Mouse (Mus musculus): ENCODE measurements around the gene Mlx. TPM values are rescaled to one million over a fixed set of nuclear protein-coding genes. Genes with fewer than 3 reads are reported as not detected.

Mlx gene
- total and polyA plus RNA-seq, 2 experiments from 2014 or later, result 68.0 to 82.4 TPM

DNA sequence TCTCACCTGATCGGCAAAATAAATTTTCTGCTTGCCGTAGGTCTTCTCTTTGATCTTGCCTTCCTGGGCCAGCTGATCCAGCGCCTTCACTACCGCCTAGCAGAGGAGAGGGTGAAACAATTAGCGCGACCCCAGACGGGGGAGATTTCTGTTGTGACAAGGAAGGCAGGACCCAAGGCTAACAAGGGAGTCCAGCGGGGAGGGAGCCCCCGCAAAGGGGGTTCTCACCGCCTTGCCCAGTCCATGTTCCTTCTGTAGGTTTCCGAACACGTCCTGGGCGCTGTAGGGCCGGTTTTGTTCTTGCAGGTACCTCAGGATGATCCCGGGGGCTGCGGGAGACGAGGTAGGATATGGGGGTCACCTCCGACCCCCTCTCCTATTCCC, 7.8 kb downstream of the Mlx start:
- DNase-seq (no peak), ATAC-seq (peak; percentile 21)
- 1% methylated on average over 18 of the region's 18 CpGs for WGBS
- H3K9ac ChIP-seq, result peak overlapping the region; percentile 57
- peak overlapping the region; percentile 56 for H3K4me3 ChIP-seq (ENCODE audit: low read depth, low read length)
- no peak for TF ChIP-seq CTCF (IDR thresholded peaks at IDR 0.05; ENCODE audit: low read depth)
- H3K27me3 ChIP-seq (ENCODE audit: insufficient read depth, low read length), result no peaks in the 10 kb centered on the region
- peak overlapping the region; percentile 79 for H3K4me2 ChIP-seq (ENCODE audit: low read depth)
- H3K9me3 ChIP-seq (ENCODE audit: low read length), result no peaks in the 10 kb centered on the region
- no peaks in the 10 kb centered on the region; the same call in 1 of the 2 replicates for H3K4me1 ChIP-seq (ENCODE audit: insufficient read depth)
- peaks cover 73% of the 10 kb centered on the region for H3K36me3 ChIP-seq (ENCODE audit: insufficient read depth)
- H3K27ac ChIP-seq (ENCODE audit: low read depth, low read length), result peak overlapping the region; percentile 81

DNA sequence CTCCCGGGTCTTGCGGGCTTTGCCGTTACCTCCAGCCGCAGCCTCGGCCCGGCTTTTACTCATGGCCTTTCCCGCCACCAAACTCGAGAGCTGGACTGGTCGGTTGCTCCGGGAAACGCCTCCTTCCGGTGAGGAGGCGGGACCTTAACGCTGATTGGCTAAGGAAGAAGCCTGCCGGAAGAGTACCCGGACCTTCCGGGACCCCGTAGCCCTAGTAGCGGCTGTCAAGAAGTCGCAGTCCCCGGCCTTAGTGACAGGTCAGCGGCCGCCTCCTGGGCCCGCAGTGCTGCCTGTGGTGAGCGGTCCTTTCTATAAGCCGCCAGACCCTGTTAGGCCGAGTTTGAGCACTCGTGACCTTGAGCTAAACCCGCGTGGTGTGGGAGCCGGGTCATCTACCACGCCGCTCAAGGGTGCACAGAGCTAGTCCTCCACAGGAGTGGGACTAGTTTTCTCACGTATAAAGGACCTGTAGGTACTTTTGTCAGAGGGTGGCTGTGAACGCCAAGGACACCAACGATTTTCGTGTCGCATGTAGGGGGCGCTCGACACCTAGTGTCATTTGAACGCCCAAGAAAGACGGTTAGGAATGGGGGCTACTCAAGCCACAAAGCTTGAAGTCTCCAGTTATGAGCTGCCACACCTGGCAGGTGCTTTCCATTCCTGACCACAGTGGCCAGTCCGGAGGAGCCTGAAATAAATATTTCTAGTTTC, 8.4 kb downstream of the Mlx start, which contains the start of gene Psmc3ip:
Gene Psmc3ip (minus strand): TSS at position 123 of the 711 bp plus-strand sequence.
- ATAC-seq, result peak; percentile 99
- peak within 1 kb of the TSS; percentile 81 for H3K27ac ChIP-seq (ENCODE audit: low read depth, low read length)
- peak; percentile 86 for TF ChIP-seq CTCF (IDR thresholded peaks at IDR 0.05; ENCODE audit: low read depth)
- H3K36me3 ChIP-seq (ENCODE audit: insufficient read depth), result peaks cover 73% of the 10 kb centered on the region
- H3K9ac ChIP-seq, result peak within 1 kb of the TSS; percentile 57
- H3K27me3 ChIP-seq (ENCODE audit: insufficient read depth, low read length), result no peaks in the 10 kb centered on the region
- H3K9me3 ChIP-seq (ENCODE audit: low read length), result no peaks in the 10 kb centered on the region
- DNase-seq, result peak; percentile 94
- no peaks in the 10 kb centered on the region; the same call in 1 of the 2 replicates for H3K4me1 ChIP-seq (ENCODE audit: insufficient read depth)
- peak within 1 kb of the TSS; percentile 79 for H3K4me2 ChIP-seq (ENCODE audit: low read depth)
- peak within 1 kb of the TSS; percentile 56 for H3K4me3 ChIP-seq (ENCODE audit: low read depth, low read length)
- WGBS, result under 1% methylated on average over 43 of the region's 43 CpGs

DNA sequence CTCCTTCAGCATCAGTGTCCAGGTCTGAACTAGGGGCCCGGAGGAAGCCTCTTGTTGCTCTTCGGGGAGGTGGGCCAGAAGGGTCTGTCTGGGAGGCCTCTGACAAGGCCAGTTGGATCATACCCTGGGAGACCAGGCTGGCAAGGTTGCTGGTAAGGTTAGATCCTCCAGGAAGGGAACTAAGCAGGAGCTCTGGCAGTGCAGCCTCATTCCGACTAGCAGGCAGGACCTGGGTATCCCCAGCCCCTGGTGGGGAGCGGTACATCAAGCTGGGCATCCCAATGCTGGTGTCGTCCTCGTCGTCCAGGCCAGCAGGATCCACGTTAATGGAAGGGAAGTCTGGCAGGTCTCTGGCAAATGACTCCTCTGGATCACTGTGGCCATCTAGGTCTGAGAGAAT, 11.2 kb downstream of the Mlx start:
- Histone ChIP-seq H3K4me3 (ENCODE audit: low read depth, low read length) (no peak overlapping the region), H3K9me3 (ENCODE audit: low read length) (no peaks in the 10 kb centered on the region), H3K27ac (ENCODE audit: low read depth, low read length) (no peak overlapping the region), H3K9ac (no peak overlapping the region), H3K27me3 (ENCODE audit: insufficient read depth, low read length) (no peaks in the 10 kb centered on the region), H3K4me1 (ENCODE audit: insufficient read depth) (no peaks in the 10 kb centered on the region; the same call in 1 of the 2 replicates), H3K36me3 (ENCODE audit: insufficient read depth) (peaks cover 73% of the 10 kb centered on the region), H3K4me2 (ENCODE audit: low read depth) (no peak overlapping the region)
- 92% methylated on average over 8 of the region's 8 CpGs for WGBS
- no peak for TF ChIP-seq CTCF (IDR thresholded peaks at IDR 0.05; ENCODE audit: low read depth)
- ATAC-seq (no peak), DNase-seq (no peak)

DNA sequence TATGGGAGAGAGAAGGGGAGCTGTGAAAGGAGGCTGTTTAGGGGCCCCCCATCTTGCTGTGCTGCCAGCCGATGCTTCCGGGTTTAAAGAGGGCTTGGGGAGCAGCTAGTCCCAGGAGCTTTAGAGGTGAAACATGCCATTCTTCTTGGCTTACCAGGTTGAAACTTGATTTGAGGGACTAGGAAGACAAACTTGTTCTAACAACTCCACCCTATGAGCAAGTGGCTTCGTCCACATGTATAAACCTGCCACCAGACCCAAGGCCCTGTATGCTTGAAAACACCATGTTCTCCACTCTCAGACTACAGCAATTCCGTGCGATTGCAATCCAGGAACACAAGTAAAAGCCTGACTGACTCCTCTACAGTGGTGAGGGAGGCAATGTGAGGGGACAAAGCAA, 15.9 kb downstream of the Mlx start:
- Histone ChIP-seq H3K4me2 (ENCODE audit: low read depth) (no peak overlapping the region), H3K36me3 (ENCODE audit: insufficient read depth) (peaks cover 62% of the 10 kb centered on the region), H3K27ac (ENCODE audit: low read depth, low read length) (no peak overlapping the region), H3K9me3 (ENCODE audit: low read length) (no peaks in the 10 kb centered on the region), H3K4me3 (ENCODE audit: low read depth, low read length) (no peak overlapping the region), H3K4me1 (ENCODE audit: insufficient read depth) (no peaks in the 10 kb centered on the region), H3K27me3 (ENCODE audit: insufficient read depth, low read length) (no peaks in the 10 kb centered on the region), H3K9ac (no peak overlapping the region)
- ATAC-seq (no peak), DNase-seq (no peak)
- TF ChIP-seq CTCF (IDR thresholded peaks at IDR 0.05; ENCODE audit: low read depth), result no peak
- WGBS, result 91% methylated on average over 5 of the region's 5 CpGs

DNA sequence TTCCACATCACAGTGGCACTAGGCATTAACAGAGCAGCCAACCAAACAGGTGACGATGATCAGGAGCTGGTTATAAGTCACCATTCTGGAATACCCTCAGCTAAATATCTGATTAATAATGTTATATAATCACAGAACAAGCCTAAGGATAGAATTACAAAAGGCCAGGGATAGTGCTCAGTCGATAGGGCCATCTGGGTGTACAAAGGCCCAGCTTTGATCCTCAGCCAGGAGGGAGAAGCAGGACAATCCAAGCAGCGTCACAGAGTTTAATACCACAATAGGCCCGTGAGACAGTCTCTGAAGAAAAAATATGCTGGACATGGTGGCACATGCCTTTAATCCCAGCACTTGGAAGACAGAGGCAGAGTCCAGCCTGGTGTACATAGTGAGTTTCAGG, 22.3 kb downstream of the Mlx start:
- Histone ChIP-seq H3K4me2 (ENCODE audit: low read depth) (no peak overlapping the region), H3K4me1 (ENCODE audit: insufficient read depth) (no peaks in the 10 kb centered on the region), H3K9ac (no peak overlapping the region), H3K4me3 (ENCODE audit: low read depth, low read length) (no peak overlapping the region), H3K27ac (ENCODE audit: low read depth, low read length) (no peak overlapping the region), H3K9me3 (ENCODE audit: low read length) (no peaks in the 10 kb centered on the region), H3K36me3 (ENCODE audit: insufficient read depth) (0 out of 2 replicates have a peak, but pooled peaks cover 3% of the 10 kb centered on the region), H3K27me3 (ENCODE audit: insufficient read depth, low read length) (no peaks in the 10 kb centered on the region)
- TF ChIP-seq CTCF (IDR thresholded peaks at IDR 0.05; ENCODE audit: low read depth), result no peak
- ATAC-seq (no peak), DNase-seq (no peak)
- 51% methylated on average over 4 of the region's 4 CpGs for WGBS

DNA sequence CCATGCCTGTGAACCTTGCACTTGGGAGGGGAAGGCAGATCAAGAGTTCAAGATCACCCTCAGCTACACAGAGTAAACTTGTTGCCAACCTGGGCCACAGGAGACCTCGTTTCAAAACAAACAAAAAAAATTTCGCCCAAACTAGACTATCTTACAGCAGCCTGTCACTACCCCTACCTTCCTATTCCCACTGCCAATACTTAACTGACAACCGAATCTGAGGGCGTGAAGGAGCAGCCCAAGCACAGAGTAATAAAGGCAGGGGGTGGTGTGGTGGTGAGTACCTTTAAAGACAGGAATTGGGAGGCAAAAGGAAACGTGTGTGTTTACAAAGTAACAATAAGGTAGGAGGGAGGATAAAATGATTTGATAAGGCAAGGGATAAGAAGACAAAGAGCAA, 23.6 kb downstream of the Mlx start:
- Histone ChIP-seq H3K9ac (no peak overlapping the region; the same call in 1 of the 2 replicates), H3K4me1 (ENCODE audit: insufficient read depth) (no peaks in the 10 kb centered on the region), H3K9me3 (ENCODE audit: low read length) (no peaks in the 10 kb centered on the region), H3K27me3 (ENCODE audit: insufficient read depth, low read length) (no peaks in the 10 kb centered on the region), H3K4me2 (ENCODE audit: low read depth) (no peak overlapping the region), H3K27ac (ENCODE audit: low read depth, low read length) (no peak overlapping the region), H3K4me3 (ENCODE audit: low read depth, low read length) (no peak overlapping the region), H3K36me3 (ENCODE audit: insufficient read depth) (0 out of 2 replicates have a peak, but pooled peaks cover 3% of the 10 kb centered on the region)
- ATAC-seq (no peak), DNase-seq (no peak)
- TF ChIP-seq CTCF (IDR thresholded peaks at IDR 0.05; ENCODE audit: low read depth), result no peak
- 69% methylated on average over 5 of the region's 5 CpGs for WGBS

DNA sequence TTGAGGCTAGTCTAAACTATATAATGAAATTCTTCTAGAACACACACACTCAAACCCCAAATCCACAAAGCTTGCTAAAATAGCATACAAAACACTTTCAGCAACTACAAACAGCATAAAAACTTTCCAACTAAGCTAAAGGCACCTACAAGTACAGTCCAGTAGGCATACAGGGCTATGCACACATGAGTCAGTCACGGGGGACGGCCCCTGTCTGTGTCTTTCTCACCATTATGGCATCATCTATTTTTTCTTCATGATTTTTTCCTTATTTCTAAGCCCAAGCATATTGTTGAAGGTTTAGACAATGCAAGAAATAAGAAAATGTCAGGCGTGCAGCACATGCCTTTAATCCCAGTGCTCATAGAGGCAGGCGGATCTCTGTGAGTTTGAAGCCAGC, 24.1 kb downstream of the Mlx start:
- no peak overlapping the region for H3K27ac ChIP-seq (ENCODE audit: low read depth, low read length)
- H3K4me1 ChIP-seq (ENCODE audit: insufficient read depth), result no peaks in the 10 kb centered on the region
- TF ChIP-seq CTCF (IDR thresholded peaks at IDR 0.05; ENCODE audit: low read depth), result no peak
- H3K9me3 ChIP-seq (ENCODE audit: low read length), result no peaks in the 10 kb centered on the region
- WGBS, result 92% methylated on average over 4 of the region's 4 CpGs
- H3K4me3 ChIP-seq (ENCODE audit: low read depth, low read length), result no peak overlapping the region
- no peaks in the 10 kb centered on the region for H3K27me3 ChIP-seq (ENCODE audit: insufficient read depth, low read length)
- 0 out of 2 replicates have a peak, but pooled peaks cover 3% of the 10 kb centered on the region for H3K36me3 ChIP-seq (ENCODE audit: insufficient read depth)
- DNase-seq (no peak), ATAC-seq (no peak)
- H3K9ac ChIP-seq, result no peak overlapping the region
- no peak overlapping the region for H3K4me2 ChIP-seq (ENCODE audit: low read depth)
